Mouse (Mus musculus) liver, embryonic 14.5 days (tissue): ENCODE results near the gene Tuba4a.

ENCODE experiments used
- CTCF ChIP-seq: IDR thresholded peaks from 2 replicates; pipeline ENCODE4 v1.5.1; 2016; ENCODE audit warnings: antibody characterized with exemption, low read depth, control low read depth
- EP300 ChIP-seq: IDR thresholded peaks from 2 replicates; pipeline ENCODE4 v1.6.1; 2016; ENCODE audit warnings: antibody characterized with exemption, low read depth

- TF ChIP-seq CTCF: no peak
- no peak for TF ChIP-seq EP300
These were observed 10.5 kb downstream of the Tuba4a start for GRCm38 (mm10) chr1:75208967-75209678.
